Mouse (Mus musculus) myocyte (in vitro differentiated cells): ENCODE results near the gene Mlkl.

Experiments used
- CEBPB ChIP-seq: IDR thresholded peaks from 2 replicates; pipeline ENCODE4 v1.6.1; 2011; ENCODE audit warnings: mild to moderate bottlenecking, moderate library complexity; ENCODE audit not compliant: poor library complexity, insufficient read depth, severe bottlenecking
- E2F4 ChIP-seq: IDR thresholded peaks from one replicate; pipeline ENCODE4 v1.6.1; 2011; ENCODE audit warnings: mild to moderate bottlenecking, control low read depth, moderate library complexity; ENCODE audit not compliant: insufficient read depth
- MAX ChIP-seq: IDR thresholded peaks from one replicate; pipeline ENCODE4 v1.6.1; 2011; ENCODE audit warnings: low read depth, mild to moderate bottlenecking, control low read depth
- MYOD1 ChIP-seq, 3 experiments: IDR thresholded peaks; one replicate each; pipeline ENCODE4 v1.6.1; 2011; ENCODE audit warnings: control low read depth in 2 of 3, low read depth in 2 of 3, mild to moderate bottlenecking in 2 of 3, moderate library complexity in 1 of 3; ENCODE audit not compliant: insufficient read length in 2 of 3, control insufficient read depth in 1 of 3
- MYOG ChIP-seq, 3 experiments: IDR thresholded peaks; one replicate each; pipeline ENCODE4 v1.6.1; 2011; ENCODE audit warnings: control low read depth in 2 of 3, low read depth in 2 of 3, mild to moderate bottlenecking in 2 of 3; ENCODE audit not compliant: insufficient read length in 2 of 3, control insufficient read depth in 1 of 3, insufficient read depth in 1 of 3
- POLR2A ChIP-seq: IDR thresholded peaks from one replicate; pipeline ENCODE4 v1.6.1; 2011; ENCODE audit warnings: low read depth, mild to moderate bottlenecking, control low read depth, moderate library complexity; ENCODE audit not compliant: insufficient read length
- POLR2AphosphoS2 ChIP-seq: IDR thresholded peaks from one replicate; pipeline ENCODE4 v1.6.1; 2011; ENCODE audit warnings: low read depth, control low read depth; ENCODE audit not compliant: insufficient read length
- REST ChIP-seq: IDR thresholded peaks from one replicate; pipeline ENCODE4 v1.6.1; 2011; ENCODE audit warnings: mild to moderate bottlenecking, control low read depth, moderate library complexity; ENCODE audit not compliant: insufficient read depth, insufficient read length
- SRF ChIP-seq: IDR thresholded peaks from one replicate; pipeline ENCODE4 v1.6.1; 2011; ENCODE audit warnings: low read depth; ENCODE audit not compliant: control insufficient read depth, insufficient read length
- TCF12 ChIP-seq: IDR thresholded peaks from one replicate; pipeline ENCODE4 v1.6.1; 2011; ENCODE audit warnings: mild to moderate bottlenecking, control low read depth; ENCODE audit not compliant: poor library complexity, insufficient read depth, severe bottlenecking
- TCF3 ChIP-seq: IDR thresholded peaks from one replicate; pipeline ENCODE4 v1.6.1; 2011; ENCODE audit warnings: low read depth, control low read depth; ENCODE audit not compliant: insufficient read length
- USF1 ChIP-seq: IDR thresholded peaks from one replicate; pipeline ENCODE4 v1.6.1; 2011; ENCODE audit warnings: low read depth, mild to moderate bottlenecking, control low read depth, moderate library complexity

GRCm38 (mm10) chr8:111343225-111343624 lies 5.2 kb upstream of the Mlkl start:
- TF ChIP-seq POLR2A (no peak), POLR2AphosphoS2 (no peak), USF1 (no peak), TCF12 (no peak), MAX (no peak), TCF3 (no peak), MYOG (IDR thresholded peaks at IDR 0.05; ENCODE audit: control insufficient read depth in 1 of 3, insufficient read depth in 1 of 3, insufficient read length in 2 of 3, low read depth in 2 of 3) (no peak), MYOD1 (IDR thresholded peaks at IDR 0.05; ENCODE audit: control insufficient read depth in 1 of 3, insufficient read length in 2 of 3, low read depth in 2 of 3) (no peak), CEBPB (no peak), E2F4 (no peak), SRF (no peak), REST (no peak)
